Mouse (Mus musculus) left cerebral cortex, postnatal 4 days (tissue): ENCODE results near the gene Osbp. TPM values are rescaled to one million over a fixed set of nuclear protein-coding genes. Genes with fewer than 3 reads are reported as not detected.
"Not testable (repeated sequence)": the region's sequence is repeated elsewhere in the genome, so short reads cannot be mapped to it uniquely, and the experiment has no call there.

Experiments used
- DNase-seq: peaks from one replicate; pipeline ENCODE4 v3.0.0-alpha.2; 2022
- intact Hi-C: fragments of 180-260 bp; cut with DNase I; formaldehyde crosslinking; loops from one replicate; pipeline ENCODE4 v1.15.1; 2025
- total RNA-seq, 2 experiments: library from RNA; stranded (reverse); gene quantifications; 2 replicates each; pipeline ENCODE4 v1.2.3; 2021

Gene Osbp
- total RNA-seq, result 10 to 100 TPM; 52.5 to 54.4 TPM

DNA sequence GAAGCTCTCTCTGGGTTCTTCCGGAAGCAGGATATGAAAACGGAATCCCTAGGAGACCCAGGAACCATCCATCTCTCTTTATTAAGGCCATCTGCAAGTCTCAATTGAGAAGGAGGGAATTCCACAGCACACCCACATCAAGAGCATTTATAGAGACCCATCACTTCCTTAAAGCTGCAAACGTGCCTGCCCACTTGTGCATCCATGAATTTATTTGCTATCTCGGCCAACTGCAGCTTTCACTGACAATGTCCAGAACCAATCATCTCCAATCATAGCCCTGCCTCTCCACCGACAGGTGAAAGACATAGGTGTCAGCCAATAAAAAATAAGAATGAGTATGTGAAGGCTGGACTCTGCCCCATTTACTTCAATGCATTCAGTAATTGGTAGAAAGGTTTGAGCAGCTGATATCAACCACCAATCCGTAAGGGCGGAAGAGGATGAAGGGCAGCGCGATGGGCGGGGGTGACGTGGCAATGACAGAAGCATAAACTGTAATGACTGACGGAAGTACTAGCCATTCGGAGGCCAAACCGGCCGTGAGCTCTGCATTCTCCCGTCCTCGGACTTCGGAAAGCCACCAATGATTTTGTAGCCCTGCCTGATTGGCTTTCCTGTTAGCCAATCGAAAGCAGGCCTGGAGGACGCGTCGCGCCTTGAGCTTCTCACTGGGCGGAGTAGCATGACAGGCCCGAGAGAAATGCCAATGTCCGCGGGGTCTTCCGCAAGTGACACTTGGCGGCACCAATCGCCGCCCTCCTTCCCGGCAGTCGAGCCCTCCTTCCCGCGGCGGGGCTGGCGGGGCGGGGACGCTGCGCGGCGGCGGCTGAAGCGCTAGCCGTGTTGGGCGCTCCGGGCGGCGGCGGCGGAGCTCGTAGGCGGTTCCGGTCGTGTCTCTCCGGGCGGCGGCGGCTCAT lies at the start of gene Osbp:
Gene Osbp (plus strand): TSS at position 919 of the 920 bp plus-strand sequence.
- intact Hi-C loops, result no loop called here
- DNase-seq, result peak; percentile 99

DNA sequence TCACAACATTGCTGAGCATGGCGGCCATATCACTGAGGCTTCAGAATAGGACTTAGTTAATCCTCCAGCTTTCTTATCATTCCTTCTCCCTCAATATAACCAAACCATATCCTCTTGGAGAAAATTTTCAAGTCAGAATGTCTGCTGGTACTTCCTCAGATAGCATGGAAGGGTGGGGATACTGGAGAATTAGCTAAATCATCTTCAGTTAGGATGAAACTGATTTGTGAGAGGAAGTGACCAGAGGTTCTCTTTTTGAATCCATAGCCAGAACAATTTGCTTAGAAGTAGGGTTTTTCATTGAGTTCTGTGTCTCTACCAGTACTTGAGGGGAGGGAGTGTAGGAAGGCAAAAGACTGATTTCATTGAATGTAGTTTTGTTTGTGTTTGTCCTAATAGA lies 43.7 kb upstream of the Osbp start:
- no peak for DNase-seq
- intact Hi-C loops, result no loop called here

DNA sequence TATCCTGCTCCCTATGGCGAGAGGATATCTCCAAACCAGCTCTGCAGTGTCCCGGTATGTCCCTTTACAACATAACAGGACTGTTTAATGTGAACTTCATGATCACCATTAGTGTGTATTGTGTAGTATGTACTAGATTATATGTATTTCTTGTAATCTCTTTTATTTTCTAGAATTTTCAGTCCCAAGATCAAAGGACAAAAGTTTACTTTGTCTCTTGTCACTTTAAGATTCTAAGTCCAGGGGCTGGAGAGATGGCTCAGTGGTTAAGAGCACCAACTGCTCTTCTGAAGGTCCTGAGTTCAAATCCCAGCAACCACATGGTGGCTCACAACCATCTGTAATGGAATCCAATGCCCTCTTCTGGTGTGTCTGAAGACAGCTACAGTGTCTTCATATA lies 43.2 kb upstream of the Osbp start:
- intact Hi-C loops, result not testable (repeated sequence)

DNA sequence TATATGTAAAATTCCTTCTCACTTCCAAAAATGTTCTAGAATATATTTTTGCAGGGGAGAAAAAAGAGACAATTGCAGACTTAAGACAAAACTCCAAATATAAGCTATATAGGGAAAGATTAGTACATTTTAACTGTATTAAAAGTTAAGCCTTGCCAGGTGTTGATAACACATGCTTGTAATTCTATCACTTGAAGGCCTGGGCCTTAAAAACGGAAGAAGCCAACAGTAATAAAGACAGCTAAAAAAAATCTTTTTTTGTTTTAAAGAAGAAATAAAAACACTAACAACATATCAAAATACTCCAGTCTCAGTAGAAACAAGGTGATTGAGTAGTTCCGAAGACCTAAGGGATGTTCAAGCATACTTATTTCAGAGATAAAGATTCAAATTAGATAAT lies 39.4 kb upstream of the Osbp start:
- intact Hi-C loops, result no loop called here
- no peak for DNase-seq

More for the DNA sequence above, 43.2 kb upstream of the Osbp start:
- not testable (repeated sequence) for DNase-seq

DNA sequence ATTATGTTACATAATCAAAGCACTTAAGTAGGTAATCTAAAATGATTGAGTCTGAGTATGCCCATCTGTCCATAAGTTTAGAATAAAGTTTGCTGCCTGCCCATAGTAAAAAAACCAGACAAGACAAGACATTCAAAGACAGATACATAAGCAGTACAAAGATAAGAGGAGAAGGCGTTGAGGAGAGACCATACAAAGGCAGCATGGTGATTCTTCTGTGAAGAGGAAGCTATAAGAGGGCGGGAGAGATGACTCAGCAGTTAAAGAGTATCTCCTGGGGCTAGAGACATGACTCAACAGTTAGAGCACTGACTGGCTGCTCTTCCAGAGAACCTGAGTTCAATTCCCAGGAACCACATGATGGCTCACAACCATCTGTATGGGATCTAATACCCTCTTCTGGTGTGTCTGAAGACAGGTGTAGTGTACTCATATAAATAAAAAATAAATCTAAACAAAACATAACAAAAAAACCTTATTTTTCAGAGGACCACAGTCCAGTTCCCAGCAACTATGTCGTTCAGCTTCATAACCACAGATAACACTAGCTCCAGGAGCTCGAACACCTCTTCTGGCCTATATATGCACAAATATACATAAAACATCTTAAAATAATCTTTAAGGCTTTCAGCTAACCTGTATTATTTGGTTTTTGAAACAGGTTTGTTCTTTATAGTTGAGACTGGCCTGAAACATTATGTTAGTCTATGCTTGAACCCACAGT lies 37.6 kb upstream of the Osbp start:
- intact Hi-C loops, result no loop called here
- DNase-seq, result no peak

DNA sequence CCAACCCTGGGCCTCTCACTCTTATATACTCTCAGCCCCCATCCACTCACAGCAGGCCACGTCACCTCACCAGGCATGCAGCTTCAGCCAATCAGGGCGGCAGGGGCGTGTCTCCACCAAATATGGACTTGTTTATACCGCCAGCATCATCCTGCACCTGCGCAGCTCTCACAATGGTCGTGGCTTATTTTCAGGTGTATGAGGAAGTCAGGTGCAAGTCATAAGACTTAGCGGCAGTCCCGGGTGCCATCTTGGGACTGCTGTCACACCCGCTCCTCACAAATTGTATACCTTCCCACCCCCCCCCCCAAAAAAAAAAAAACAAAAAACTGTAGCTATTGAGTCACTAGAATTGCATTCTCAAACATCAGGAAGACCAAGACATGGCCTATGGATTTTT lies 19.3 kb upstream of the Osbp start:
- DNase-seq, result not testable (repeated sequence)
- intact Hi-C loops, result loop anchor here (10.0 kb wide), 1 partner anchor 172 kb away; the partner anchor contains the start of gene Mrpl16

DNA sequence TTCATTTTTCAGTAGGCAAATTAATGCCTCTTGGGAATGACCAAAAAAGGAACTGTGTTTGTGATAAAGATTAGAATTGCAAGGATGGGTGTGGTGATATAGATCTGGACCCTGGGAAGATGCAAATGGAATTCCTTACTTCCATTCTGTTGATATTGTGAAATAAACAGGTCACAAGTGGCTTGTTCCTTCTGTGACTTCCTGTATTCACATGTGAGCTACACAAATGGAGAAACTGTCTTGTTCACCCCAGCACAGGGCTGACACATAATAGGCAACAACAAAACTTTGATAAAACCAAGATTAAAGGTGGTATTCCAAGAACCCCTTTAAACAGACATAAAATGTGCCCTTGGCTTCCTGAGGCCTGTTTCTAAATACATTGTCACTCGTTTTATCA lies 15.9 kb upstream of the Osbp start:
- no peak for DNase-seq
- intact Hi-C loops, result loop anchor here (10.0 kb wide), 1 partner anchor 175 kb away; the partner anchor contains the start of gene Mrpl16

DNA sequence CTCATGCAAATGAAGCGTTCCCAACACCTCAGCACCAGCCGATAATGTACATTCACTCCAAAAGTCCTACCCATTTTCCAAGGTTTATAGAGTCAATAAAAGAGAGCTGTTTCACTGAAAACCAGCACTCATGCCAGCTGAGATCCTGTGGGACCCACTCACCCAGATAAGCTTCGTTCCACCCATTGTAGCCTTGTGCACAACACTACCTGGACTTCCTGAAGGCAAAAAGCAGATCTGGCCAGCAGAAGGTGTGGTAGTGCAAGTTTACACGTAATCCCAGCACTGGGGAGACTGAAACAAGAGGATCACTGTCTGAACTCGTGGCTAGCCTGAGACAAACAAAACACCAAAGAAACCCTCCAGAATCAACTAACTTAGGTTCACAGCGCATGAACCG lies 15.0 kb upstream of the Osbp start:
- no peak for DNase-seq
- intact Hi-C loops, result no loop called here

DNA sequence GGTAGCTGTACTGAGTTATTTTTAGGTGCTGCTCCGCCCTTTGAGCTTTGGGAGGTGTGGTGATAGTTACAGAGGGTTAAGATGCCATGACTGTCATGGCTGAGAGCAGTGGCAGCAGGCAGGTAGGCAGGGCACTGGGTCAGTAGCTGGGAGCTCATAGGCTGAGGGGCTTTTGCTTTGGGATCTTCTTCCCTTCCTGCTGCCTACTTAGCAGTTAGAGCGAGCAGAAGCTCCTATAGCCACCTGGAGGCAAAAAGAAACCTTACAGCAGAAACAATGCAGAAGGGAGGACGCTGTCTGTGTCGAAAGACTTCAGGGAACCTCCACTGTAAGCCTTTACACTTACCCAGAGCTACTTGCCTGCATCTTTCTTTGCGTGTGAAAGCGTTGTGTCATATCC lies 11.5 kb upstream of the Osbp start:
- intact Hi-C loops, result no loop called here
- DNase-seq, result no peak

DNA sequence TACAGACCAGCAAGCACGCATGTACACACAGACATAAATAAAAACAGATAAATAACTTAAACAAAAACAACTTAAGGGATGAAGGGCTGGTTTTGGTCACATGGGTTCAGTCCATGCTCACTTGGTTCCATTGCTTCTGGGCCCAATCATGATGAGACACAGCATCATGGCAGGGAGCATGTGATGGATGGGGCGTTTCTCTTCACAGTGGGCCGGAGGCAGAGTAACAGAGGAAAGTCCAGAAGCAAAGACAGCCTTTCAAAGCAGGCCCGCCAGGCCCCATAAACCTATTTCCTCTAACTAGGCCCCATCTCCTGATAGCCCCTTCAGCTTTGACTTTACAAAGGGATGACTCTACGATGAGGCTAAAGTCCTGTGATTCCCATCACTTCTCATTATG lies 9.1 kb upstream of the Osbp start:
- intact Hi-C loops, result no loop called here

DNA sequence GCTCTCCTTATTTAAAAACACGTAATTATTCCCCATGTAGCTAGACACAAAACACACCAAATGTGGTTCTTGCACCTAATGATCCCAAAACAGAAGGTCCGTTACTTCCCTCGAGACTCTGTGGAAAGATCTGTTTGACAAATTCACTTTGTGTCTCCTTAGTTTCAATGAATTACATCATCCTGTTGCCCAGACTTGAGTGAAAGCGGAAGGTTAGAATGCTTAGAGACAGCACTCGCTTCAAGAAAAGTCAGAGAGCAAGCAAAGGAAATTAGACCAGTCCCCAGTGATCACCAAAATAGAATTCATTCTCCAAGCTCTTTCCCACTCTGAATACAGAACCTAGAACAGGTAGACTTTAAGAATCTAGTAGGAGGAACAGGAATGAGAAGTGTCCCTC lies 8.3 kb upstream of the Osbp start:
- intact Hi-C loops, result no loop called here
- no peak for DNase-seq

More for the DNA sequence above, 9.1 kb upstream of the Osbp start:
- no peak for DNase-seq

DNA sequence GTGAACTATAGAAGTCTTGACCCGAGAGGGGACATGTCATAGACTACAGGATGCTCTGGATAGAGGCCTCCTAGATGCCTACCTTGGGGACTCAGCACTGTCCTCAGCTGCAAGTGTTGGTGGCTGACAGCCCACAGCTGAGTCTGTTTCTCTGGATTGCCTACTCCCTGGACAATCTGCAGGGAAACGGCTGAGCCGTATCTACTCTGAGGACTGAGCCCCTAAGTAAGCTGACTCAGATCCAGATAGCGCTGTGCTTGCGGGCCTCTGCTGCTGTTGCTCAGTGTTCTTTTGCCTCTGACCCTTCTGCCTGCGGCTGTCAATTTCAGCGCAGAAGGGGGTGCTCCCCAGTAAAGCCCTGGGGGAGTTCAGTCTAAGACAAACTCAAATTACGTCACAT lies 7.9 kb upstream of the Osbp start:
- no peak for DNase-seq
- intact Hi-C loops, result no loop called here

DNA sequence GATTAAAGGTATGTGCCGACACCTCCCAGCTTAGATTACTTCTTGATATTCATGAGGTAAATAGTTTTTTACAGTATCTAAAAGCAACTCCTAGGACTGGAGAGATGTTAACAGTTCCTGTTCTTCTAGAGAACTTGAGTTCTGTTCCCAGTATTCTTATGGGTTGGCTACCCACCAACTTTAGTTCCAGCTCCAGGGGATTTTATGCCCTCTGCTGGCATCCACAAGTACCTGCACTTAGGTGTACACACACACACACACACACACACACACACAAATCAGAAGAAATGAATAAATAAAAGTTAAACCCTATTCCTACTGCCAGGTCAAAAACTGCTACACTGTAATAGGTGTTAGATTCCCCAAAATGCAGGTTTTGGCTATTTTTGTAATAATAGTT lies 1.5 kb upstream of the Osbp start:
- no peak for DNase-seq
- intact Hi-C loops, result no loop called here

DNA sequence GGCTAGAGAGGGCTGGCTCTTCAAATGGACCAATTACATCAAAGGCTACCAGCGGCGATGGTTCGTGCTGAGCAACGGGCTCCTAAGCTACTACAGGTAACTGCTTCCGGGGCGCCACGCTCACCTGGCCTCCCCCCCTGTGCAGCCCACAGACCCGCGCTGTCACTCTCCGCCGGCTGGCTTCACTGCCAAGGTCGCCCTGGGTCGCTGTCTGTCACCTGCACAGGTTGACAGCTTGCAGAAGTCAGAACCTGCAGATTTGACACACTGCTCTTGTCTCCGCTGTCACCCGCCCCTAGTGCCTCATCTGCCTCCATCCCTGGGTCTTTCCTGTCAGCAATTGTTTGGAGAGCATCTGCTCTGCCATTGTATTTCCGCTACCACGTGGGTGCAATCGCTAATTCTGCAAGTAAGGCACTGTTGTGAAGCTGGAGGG lies 478 bp downstream of the Osbp start:
- intact Hi-C loops, result no loop called here
- DNase-seq, result peak; percentile 61

DNA sequence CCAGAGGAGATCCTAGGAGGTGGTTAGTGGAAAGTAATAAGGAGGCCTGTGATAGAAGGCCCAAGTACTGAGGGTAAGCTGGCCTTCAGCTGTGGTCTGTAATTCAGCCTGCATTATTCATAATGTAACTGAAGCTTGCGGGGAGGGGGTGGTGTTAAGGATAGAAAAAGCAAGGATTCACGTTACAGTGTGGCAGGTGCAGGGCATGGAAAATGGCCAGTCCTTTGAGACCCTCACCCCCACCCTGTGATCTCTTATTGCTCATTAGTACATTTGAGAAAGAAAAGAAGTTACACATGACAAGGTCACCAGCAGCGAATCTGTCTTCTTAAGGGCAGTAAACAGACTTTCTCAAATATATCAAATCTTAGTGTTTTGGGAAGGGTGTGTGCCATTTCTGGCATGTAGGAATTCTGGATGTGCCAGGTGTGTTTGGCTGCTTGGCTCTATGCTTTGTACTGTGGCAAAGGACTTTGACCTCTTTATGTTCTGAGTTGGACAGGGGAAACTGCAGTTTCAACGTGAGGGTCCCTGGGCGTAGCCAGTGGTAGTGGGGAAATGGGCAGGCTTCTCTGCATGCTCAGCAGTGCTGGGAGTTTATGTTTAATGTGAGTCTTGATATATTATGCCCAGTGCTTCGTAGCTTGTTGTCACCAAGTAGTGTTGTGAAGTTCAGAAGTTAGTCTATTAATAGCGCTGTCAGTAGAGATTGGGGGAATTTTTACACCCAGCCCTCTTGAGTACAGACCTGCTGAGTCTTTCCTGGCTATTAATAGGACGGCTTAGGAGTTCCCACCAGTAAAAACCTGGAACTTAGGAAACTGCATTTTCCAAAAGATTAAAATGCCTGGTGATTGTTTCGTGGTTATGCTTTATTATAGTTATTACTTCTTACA lies 3.7 kb downstream of the Osbp start:
- intact Hi-C loops, result loop anchor here (5.0 kb wide), 1 partner anchor 37 kb away; no protein-coding TSS in a partner anchor
- no peak for DNase-seq

DNA sequence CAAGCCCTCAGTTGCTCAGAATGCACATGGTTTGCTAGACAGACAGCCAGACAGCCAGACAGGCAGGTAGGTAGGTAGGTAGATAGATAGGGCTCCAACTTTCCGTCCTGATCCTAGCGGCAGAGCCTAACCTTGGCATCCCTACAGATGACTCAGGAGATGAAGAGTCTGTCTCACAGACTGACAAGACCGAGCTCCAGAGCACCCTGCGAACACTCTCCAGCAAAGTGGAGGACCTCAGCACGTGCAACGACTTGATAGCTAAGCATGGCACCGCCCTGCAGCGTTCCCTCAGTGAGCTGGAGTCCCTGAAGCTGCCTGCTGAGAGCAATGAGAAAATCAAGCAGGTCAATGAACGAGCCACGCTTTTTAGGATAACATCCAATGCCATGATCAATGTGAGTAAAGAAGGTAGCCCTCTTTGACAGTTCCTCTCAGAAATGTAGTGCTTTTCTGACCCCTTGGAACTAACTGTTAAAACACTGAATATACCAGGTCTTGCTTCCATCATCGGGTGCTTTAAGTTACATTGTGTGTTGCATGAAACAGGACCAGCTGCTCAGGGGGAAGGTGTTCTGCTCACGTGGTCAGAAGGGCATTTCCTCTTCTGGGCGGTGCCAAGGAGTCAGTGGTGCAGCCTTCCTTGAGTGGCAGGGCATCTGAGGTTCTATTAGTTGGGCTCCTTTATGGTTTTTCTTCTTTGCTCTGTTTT lies 7.9 kb downstream of the Osbp start:
- no peak for DNase-seq
- intact Hi-C loops, result loop anchor here (5.0 kb wide), 1 partner anchor 41 kb away; no protein-coding TSS in a partner anchor

DNA sequence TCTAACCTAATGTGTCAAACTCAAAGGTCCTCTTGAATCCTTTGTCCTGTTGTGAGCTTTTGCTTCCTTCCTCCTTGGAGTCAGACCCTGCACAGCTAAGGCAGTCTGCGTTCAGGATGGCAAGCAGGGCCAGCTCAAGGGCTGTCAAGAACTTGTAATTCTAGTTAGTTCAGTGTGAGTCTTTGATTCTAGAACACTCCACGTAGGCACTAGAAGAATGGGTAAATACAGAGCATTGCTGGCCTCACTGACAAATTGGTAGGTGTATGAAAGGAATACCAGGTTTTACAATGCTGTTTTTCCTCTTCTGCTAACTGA lies 8.4 kb downstream of the Osbp start:
- intact Hi-C loops, result loop anchor here (5.0 kb wide), 1 partner anchor 42 kb away; no protein-coding TSS in a partner anchor
- no peak for DNase-seq

DNA sequence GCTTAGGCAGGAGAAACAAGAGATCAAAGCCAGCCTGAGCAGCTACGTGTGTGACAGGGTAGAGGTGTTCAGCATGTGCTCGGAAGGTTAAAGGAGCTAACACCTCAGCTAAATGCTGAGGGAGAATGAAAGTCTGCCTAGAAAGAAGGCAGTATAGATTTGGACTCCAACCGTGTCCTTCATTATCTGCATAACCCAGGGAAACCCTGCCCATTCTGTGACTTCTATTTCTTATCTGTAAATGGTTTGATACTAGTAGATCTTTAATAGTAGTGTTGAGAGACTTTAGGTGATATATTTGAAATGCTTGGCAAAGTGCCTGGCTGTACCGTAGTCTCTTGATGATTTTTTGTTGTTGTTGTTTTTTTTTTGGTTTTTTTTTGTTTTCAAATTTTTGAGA lies 9.9 kb downstream of the Osbp start:
- DNase-seq, result no peak
- intact Hi-C loops, result no loop called here

DNA sequence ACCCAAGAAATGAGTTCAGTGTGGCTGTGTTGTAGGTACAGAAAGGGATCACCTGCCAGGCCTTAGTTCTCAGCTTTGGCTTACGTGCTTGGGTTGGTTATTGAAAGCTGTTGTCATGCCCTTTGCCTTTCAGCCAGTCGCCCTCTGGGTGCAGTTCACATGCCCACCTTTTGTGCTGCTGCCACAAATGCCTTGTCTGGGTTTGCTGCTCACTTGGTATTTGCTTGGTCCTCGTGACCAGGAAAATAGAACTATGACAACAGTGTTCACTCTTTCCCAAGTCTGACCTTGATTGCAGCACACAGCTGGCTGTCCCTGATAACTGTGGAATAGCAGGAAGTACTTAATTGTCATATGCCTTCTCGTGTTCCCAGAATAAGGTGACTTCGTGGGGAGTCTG lies 11.6 kb downstream of the Osbp start:
- DNase-seq, result no peak
- intact Hi-C loops, result no loop called here

DNA sequence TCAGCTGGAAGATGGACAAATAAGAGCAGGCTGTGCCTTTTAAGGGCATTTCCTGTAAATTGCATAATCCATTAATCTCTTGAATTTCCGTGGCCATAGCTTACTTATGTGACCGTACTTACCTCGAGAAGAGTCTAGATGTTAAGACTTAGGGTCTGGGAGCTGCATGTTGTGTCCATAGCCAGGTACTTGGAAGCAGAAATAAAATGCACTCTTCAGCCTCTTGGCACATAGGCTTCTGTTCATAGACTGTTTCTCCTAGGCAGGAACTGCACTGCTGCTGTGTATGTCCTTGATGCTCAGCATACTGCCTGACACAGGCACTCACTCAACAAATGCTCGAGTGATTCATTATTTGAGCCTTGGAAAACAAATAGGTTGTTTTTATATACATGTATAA lies 14.7 kb downstream of the Osbp start:
- no peak for DNase-seq
- intact Hi-C loops, result no loop called here
